Comparison of ENCODE assay signal across 9 mouse cellular contexts in genomic region chr9:96887954-96888353, GRCm38 (mm10). TPM values are rescaled to one million over a fixed set of nuclear protein-coding genes. Genes with fewer than 3 reads are reported as not detected.
DNase-seq lines count a peak whose midpoint lies in the region; ATAC-seq and TF ChIP-seq lines count a peak whose summit lies in the region.
"Had no signal": no experiment of that assay in that cellular context is flagged by ENCODE, and none has a peak within 500 bp of the region (broad histone marks: within the 10 kb centered on the region; RNA-seq: fewer than 3 reads in every experiment).

No protein-coding gene starts in this region.

- peak overlapping the region; percentile 88 for H3K4me3 ChIP-seq in left cerebral cortex, adult 2 months
- H3K4me3 ChIP-seq in embryonic facial prominence, embryonic 13.5 days: peak overlapping the region; percentile 69
- H3K4me3 ChIP-seq in intestine, postnatal 0 days (ENCODE audit: low read depth, low read length): peak overlapping the region; percentile 74
- peak overlapping the region; percentile 90 for H3K4me3 ChIP-seq in small intestine, adult 2 months (ENCODE audit: low read depth, low read length)

- intact Hi-C loops in left cerebral cortex, adult 2 months (cut with DNase I): loop anchor here (2.0 to 10.0 kb wide), 2 partner anchors 49 to 313 kb away; no protein-coding TSS in a partner anchor

- peaks cover 23% of the 10 kb centered on the region for H3K4me1 ChIP-seq in embryonic facial prominence, embryonic 13.5 days
- H3K4me1 ChIP-seq in intestine, postnatal 0 days (replicated peaks; ENCODE audit: control insufficient read depth, insufficient read depth, low read length): peaks cover 12% of the 10 kb centered on the region
- H3K4me1 ChIP-seq in small intestine, adult 2 months (ENCODE audit: control insufficient read depth, insufficient read depth, insufficient read length, low read length): peaks cover 25% of the 10 kb centered on the region; the same call in 1 of the 2 replicates

- peak overlapping the region; percentile 94 for H3K4me2 ChIP-seq in embryonic facial prominence, embryonic 13.5 days
- H3K4me2 ChIP-seq in intestine, postnatal 0 days (replicated peaks; ENCODE audit: low read depth): peak overlapping the region; percentile 94

- peaks cover 14% of the 10 kb centered on the region for H3K27me3 ChIP-seq in embryonic facial prominence, embryonic 13.5 days
- no peaks in the 10 kb centered on the region for H3K27me3 ChIP-seq in intestine, postnatal 0 days (replicated peaks; ENCODE audit: control insufficient read depth, insufficient read depth, low read length)
- H3K27me3 ChIP-seq in small intestine, adult 2 months (ENCODE audit: control insufficient read depth, insufficient read depth, low read length): no peaks in the 10 kb centered on the region

- TF ChIP-seq POLR2A in small intestine, adult 2 months (IDR thresholded peaks at IDR 0.05; ENCODE audit: low read depth, low read length): no peak

- WGBS in embryonic facial prominence, embryonic 13.5 days: 12% methylated on average over 6 of the region's 6 CpGs
- WGBS in intestine, postnatal 0 days: 47% methylated on average over 6 of the region's 6 CpGs
- WGBS in small intestine, adult 2 months: 53% methylated on average over 6 of the region's 6 CpGs

- no peak for TF ChIP-seq CTCF in left cerebral cortex, adult 2 months (IDR thresholded peaks at IDR 0.05)
- no peak for TF ChIP-seq CTCF in intestine, postnatal 0 days (IDR thresholded peaks at IDR 0.05; ENCODE audit: low read depth)
- no peak for TF ChIP-seq CTCF in small intestine, adult 2 months (IDR thresholded peaks at IDR 0.05; ENCODE audit: extremely low read depth, insufficient read length, insufficient replicate concordance, low read depth, low read length)

- H3K36me3 ChIP-seq in embryonic facial prominence, embryonic 13.5 days: no peaks in the 10 kb centered on the region; the same call in 1 of the 2 replicates
- no peaks in the 10 kb centered on the region for H3K36me3 ChIP-seq in intestine, postnatal 0 days (ENCODE audit: control insufficient read depth, insufficient read depth)
- peaks cover 2% of the 10 kb centered on the region; the same call in 1 of the 2 replicates for H3K36me3 ChIP-seq in small intestine, adult 2 months (ENCODE audit: control insufficient read depth, insufficient read depth, low read length)

- no peak for DNase-seq in left cerebral cortex, adult 2 months (ENCODE audit: extremely low spot score in 1 of 2, low spot score in 2 of 2)
- no peak for DNase-seq in left cerebral cortex, adult 11 months (ENCODE audit: low spot score)
- DNase-seq in adrenal gland, adult 2 months: no peak
- no peak for DNase-seq in natural killer cell, adult 2 months (ENCODE audit: low spot score in 2 of 2)
- no peak for DNase-seq in right cerebral cortex, adult 18-20 months

- no peaks in the 10 kb centered on the region for H3K9me3 ChIP-seq in embryonic facial prominence, embryonic 13.5 days
- H3K9me3 ChIP-seq in intestine, postnatal 0 days (ENCODE audit: control insufficient read depth): no peaks in the 10 kb centered on the region
- H3K9me3 ChIP-seq: megakaryocyte, embryonic 14.5 days had no signal

- peak overlapping the region; percentile 87 for H3K9ac ChIP-seq in embryonic facial prominence, embryonic 13.5 days
- 0 out of 2 replicates have a peak overlapping the region, but pooled peaks have one; percentile 84 for H3K9ac ChIP-seq in intestine, postnatal 0 days (ENCODE audit: low read depth, low read length)

- H3K27ac ChIP-seq in left cerebral cortex, adult 2 months: no peak overlapping the region
- H3K27ac ChIP-seq in embryonic facial prominence, embryonic 13.5 days: no peak overlapping the region
- no peak overlapping the region for H3K27ac ChIP-seq in intestine, postnatal 0 days (ENCODE audit: low read depth, low read length)
- no peak overlapping the region for H3K27ac ChIP-seq in small intestine, adult 2 months (ENCODE audit: insufficient read depth, low read depth, low read length)

- ATAC-seq in embryonic facial prominence, embryonic 13.5 days (ENCODE audit: insufficient number of reproducible peaks, insufficient read depth, low FRiP score, low TSS enrichment, low read depth): no peak
- ATAC-seq in intestine, postnatal 0 days: no peak

RNA-seq across cellular contexts. Expression of gene Pxylp1, which starts 4.5 kb away (rescaled TPM):
- total RNA-seq in left cerebral cortex, adult 2 months (2021): 10 to 100 TPM; 17.7 to 19.5 TPM
- polyA plus RNA-seq in embryonic facial prominence, embryonic 13.5 days (2015; fragmentation: Nextera tagmentation; extraction: Ambion mirVana): 29.1 and 33.7 TPM in 2 replicates
- polyA plus RNA-seq in intestine, postnatal 0 days (2015; fragmentation: Nextera tagmentation; extraction: Ambion mirVana): 22.7 and 24.1 TPM in 2 replicates
- 5.3 and 11.9 TPM in 2 replicates for polyA plus RNA-seq in small intestine, adult 2 months (2012; rRNA removed)
- total RNA-seq in adrenal gland, adult 2 months (2021): 10 to 100 TPM in 1 of 2 experiments, 1 to 10 TPM in 1; 5.6 to 13.0 TPM
- 2.7 and 2.9 TPM in 2 replicates for polyA plus RNA-seq in adrenal gland, adult 2 months (2012; rRNA removed)
